Mouse (Mus musculus) T-helper 17 cell (primary cell): ENCODE measurements around the gene Myo1h.

Source experiments
- in situ Hi-C, 2 experiments: fragments of 300-600 bp; cut with MboI, MseI; formaldehyde crosslinking; loops; 1 replicate in 1 of 2; 2 replicates in 1 of 2; pipeline ENCODE4 v1.15.1; 2025; ENCODE audit warnings: high pct_unique_total_duplicates in 2 of 2

The Myo1h gene

DNA sequence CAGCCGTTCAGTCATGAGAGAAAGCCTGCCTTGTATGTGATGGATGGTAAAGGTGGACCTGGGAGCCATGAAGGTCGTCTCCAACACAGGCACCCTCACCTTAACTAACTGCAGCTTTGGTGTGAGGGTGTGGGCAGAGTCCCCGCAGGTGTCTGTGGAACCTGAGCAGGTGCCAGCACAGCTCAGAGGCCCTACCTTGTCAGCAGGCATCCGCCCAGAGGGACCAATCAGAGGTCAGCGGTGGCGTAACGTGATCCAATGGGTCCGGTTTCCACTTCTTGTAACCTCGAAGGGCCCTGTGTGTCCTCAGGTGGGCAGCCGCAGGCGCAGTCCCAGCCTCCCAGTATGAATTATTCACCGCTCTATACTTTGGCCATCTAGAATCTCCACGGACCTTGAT is at the start of gene Myo1h:
Gene Myo1h (plus strand): TSS at position 293 of the 400 bp plus-strand sequence.
- in situ Hi-C loops = no loop called here

DNA sequence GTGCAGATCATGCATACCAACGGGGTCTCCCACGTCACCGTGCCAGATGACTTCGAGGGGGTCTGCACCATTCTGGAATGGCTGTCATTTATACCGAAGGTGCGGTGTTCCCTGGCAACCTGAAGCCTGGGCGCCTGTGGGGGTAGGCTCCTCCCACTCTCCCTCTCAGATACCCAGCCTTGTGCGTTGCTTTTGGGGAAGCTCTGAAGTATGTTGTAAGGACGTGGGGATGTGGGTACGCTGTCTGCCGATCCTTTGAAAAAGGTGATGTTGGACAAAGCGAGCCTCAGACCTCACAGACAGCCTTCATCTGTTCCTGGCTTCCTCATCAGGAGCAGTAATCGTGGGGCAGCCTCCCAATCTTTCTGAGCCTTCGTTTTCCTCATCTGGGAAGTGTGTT is 49.2 kb upstream of the Myo1h start:
- in situ Hi-C loops = no loop called here

DNA sequence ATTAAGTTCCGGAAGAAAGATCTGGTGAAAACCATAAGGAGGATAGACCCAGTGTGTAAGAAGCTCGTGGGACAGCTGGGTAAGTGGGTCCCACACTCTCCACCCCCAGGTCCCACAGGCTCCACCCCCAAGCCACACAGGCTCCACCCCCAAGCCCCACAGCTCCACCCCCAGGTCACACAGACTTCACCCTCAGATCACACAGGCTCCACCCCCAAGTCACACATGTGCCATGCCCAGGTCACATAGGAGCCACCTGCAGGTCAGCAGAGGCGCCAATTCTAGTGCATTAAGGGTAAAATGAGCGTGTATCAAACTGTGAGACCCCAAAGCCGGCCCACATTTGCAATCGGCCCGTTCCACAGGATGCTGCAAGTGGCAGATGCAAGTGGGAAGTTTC is 42.5 kb upstream of the Myo1h start:
- in situ Hi-C loops = loop anchor here (5.0 kb wide), 1 partner anchor 61 kb away; no protein-coding TSS in a partner anchor

DNA sequence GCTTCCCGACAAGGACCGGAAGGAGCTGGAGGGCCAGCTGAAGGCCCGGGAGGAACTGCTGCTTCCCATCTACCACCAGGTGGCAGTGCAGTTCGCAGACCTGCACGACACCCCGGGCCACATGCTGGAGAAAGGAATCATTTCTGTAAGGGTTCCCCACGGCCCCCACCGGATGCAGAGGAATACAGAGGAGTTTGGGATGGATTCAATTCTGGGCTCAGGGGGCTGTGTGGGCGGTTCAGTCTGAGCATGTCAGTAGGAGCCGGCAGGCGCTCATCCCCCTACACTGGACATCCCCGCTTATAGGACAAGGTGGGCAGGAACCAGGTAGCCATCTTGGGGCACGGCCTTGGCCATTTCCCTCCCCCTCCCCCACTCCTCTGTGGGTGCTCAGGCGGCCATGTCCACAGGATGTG is 40.8 kb upstream of the Myo1h start:
- in situ Hi-C loops = loop anchor here (5.0 kb wide), 1 partner anchor 59 kb away; no protein-coding TSS in a partner anchor

DNA sequence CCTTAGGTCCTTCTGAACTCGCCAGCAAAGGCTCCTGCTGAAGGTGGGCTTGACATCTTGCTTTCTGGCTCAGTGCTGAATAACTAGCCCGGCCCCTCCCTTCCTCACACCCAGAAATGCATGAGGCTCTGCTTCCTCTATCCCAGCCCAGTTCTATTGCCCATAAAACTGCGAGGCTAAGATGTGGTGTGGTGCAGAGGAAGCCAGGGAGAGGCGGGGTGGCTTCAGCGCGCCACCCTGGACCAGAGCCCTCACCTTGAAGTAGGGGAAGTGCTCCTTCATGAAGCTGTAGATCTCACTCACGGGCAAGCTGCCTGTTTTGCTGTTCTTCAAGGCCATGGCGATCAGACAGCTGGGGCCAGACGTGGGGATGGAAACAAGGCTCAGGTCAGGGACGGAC is 29.5 kb upstream of the Myo1h start:
- in situ Hi-C loops = no loop called here

DNA sequence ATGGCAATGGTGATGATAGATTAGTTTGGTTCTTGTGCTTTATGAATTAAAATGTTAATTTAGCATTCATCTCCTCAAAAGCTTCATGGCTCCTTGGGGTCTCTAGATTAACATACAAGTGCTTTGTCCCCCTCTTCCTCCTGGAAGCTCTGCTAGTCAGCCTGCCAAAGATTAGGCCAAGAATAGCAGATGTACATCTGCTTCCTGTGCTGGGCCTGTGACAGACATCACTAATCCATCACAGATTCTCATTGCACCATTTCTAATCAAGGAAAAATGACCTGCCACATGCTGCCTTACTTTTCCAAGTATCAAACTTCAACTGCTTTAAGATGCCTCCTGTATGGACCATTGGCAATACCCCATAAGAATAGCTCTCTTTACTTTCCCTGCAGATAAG is 27.5 kb upstream of the Myo1h start:
- in situ Hi-C loops = no loop called here

DNA sequence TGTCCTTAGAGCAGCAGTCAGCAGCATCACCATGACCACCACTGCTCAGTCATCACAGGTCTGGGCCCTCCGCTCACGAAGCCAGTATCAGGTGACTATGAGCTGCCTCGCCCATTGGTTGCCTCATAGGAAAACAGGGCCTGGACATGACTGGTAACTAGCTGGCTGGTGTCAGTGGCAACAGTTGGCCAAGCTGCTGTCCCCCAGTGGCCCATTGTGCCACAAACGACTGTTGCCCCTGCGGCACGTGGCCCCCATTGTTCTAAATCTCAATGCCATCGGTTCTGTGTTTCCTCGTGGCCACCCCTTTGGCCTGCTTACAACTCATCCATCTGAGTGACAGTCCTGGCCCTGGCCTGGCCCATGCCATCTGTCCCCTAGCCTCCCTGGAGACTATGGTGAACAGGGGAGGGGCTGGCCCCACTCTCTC is 24.9 kb upstream of the Myo1h start:
- in situ Hi-C loops = no loop called here

DNA sequence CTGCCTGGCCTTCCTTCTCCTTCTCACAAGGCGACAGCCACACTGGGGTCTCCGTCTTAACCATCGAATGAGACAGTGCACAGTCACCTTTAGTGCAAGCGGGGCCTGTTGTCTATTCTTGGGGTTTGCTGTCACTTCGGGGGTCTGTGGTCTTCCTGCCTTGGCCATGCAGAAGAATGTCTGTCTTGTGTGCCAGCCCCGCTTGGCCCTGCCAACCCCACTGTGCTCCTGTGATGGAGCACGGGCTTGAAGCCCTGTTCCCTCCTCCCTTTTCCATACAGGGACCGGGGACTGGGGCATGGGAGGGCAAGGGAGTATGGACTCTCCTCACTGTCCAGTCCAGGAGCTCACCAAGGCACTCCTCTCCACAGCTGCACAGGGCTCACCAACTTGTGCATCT is 24.2 kb upstream of the Myo1h start:
- in situ Hi-C loops = no loop called here

DNA sequence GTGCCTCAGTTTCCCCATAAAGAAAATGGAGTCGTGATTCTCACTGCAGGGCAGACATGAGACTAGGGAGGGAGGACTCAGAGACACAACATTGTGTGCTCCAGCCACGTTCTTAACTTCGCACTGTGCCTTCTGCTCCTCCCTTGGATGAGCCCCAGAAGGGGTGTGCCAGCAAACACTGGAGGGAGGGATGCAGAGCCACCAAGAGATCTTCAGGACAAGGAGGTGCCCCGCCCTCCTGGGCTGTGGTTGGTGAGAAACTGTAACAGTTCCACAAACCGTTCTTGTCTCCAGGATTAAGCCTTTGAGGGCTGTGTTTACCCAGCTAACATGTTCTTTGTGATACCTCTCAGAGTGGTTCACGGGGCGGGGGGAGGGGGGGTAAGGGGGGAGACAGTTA is 20.3 kb upstream of the Myo1h start:
- in situ Hi-C loops = no loop called here

DNA sequence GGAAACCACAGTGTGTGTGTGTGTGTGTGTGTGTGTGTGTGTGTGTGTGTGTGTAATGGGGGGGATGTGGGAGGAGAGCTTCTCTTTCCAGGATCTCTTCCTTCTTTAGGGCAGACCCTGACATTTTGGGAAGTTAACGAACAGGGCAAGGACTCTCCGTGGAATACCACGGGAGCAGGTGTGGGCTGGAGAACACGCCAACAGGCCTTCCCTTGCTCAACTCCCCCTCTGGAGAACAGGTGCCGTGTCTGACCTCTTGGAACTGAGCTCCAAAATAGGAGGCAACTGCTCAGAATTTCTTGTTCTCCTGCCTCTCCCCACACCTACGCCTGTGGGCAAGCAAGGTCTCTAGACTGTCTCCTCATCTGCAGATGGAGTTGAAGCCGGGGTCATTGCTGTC is 19.5 kb upstream of the Myo1h start:
- in situ Hi-C loops = no loop called here

DNA sequence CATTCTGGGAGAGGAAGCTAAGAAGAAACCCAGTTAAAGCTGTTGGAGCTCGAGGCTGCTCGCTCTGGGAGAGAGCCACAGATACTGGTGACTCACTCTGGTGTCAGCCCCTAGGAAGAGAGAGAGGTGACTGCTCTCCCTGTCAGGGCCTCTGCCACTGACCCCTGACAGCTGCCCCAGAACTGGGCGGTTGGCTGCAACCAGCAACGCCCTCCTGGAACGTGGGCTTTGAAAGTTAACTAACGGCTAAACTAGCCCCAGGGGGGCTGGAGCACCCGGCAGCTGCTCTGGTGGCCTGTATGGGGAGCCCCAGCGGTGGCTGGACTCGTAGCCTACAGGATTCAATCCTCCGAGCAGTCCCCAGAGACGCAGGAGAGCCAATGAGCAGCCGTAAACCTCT is 19.0 kb upstream of the Myo1h start:
- in situ Hi-C loops = no loop called here

DNA sequence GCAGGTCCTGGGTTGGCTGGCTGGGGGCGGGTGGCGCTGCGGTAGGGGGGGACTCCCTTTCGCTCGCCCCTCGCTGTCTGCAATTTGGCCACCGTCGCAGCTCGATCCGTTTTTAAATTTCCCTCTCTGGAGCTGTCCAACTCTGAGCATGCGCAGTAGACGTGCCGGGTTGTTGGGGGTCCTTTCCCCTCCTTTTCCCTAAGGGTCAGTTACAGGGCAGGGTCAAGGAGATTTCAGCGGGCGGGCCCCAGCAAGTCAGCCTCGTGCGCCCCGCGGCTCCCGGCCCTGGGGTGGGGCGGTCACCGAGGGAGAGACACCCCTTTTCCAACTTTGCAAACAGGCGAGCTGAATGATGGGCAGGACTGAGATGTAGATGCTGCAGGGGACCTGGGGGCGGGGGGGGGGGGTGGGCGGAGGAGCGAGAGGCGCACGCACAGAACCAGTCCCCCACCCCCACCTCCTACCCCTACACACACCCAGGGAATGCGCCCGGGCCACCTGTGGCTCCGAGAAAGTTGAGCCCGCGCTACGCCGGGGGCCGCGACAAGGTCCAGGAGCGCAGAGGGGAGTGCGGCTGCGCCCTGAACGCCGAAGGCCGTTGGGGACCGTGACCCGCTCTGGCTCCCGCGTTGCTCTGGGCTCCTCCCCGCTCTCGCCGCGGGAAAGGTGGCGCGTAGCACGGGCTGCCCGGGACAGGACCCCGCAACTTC is 15.1 kb upstream of the Myo1h start, which contains the start of gene Foxn4:
Gene Foxn4 (minus strand): TSS at position 115 of the 710 bp plus-strand sequence.
- in situ Hi-C loops = no loop called here

DNA sequence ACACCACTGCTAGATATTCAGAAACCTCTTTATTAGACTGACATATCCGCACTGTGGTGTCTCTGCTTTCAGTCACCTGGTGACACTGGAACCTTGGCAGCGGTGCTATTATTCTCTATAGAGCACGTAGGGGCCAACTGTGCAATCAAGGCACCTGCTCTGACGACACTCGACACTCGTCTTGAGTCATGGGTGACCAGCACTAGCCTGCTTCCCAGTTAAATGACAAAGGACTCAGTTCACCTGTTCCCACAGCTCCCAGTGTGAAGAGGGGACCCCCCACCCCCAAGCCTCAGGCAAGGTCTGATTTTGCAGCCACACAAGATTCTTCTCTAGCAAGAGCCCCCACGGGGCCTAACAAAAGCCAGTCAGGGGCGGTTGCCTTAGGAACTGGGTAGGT is 13.6 kb upstream of the Myo1h start:
- in situ Hi-C loops = no loop called here

DNA sequence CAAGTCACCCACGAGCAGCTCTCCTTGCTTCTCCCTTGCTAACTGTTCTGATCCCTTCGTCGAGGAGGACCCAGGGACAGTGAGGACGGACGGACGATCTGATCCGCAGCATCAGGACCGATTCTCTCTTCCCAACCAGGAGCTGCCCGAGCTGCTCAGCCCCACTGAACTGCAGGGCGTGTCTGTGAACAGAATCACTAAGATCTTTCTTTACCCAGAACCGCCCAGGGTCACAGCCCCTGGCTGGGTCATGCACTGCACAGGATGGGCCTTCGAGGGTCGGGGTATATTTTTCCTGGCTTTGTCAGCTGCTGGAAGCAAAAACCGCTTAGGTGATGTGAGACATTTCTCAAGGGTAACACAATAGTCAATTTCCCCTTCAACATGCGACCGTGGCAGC is 13.0 kb upstream of the Myo1h start:
- in situ Hi-C loops = no loop called here

DNA sequence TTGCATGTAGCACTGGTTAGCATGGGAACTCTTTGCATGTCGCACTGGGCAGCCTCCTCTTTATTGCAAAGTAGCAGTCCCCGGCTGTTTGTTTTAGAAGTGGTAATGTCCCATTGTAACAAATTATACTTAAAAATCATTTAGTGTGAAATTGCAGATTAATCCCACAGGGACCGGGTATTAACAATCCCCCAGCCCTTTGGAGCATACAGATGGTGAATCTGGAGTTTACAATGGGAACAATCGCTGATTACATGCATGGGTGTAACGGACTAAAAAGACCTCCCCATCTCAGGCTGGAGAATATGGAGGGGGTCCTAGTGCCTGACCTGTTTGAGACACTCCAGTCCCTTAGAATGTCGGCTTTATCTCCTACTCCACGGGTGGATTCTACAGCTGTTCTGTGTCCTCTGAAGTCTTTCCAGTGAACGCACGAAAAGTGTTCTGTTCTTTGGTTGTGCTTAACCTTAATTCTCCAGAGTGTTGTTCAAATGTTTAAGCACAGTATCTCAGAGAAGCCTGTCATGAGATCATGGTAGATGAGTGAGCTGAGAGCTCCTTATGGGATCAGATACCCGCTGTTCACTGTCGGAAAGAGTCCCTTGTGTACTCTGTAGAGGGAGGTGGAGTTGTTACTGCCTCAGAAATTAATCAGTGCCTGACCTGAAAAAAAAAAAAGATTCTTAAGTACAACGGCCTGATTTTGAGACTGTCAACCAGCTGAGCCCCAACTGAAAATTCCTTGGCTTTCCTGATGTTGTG is 9.4 kb upstream of the Myo1h start:
- in situ Hi-C loops = no loop called here

DNA sequence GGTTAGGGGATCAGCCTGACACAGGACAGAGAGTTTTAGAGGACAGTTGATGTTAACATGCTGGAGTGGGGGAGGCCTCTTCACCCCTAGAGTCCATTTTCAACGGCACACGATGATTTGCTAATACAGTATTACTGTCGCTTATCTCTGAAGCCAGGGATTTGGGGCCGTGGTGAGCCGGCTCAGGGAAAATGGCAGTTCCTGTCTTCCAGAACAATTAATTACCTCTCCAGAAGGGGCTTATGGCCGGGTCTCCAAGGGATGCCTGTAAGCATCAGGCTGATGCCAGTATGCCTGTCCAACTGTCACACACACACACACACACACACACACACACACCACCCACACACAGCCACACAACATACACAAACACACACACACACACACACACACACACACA is 6.6 kb upstream of the Myo1h start:
- in situ Hi-C loops = no loop called here

DNA sequence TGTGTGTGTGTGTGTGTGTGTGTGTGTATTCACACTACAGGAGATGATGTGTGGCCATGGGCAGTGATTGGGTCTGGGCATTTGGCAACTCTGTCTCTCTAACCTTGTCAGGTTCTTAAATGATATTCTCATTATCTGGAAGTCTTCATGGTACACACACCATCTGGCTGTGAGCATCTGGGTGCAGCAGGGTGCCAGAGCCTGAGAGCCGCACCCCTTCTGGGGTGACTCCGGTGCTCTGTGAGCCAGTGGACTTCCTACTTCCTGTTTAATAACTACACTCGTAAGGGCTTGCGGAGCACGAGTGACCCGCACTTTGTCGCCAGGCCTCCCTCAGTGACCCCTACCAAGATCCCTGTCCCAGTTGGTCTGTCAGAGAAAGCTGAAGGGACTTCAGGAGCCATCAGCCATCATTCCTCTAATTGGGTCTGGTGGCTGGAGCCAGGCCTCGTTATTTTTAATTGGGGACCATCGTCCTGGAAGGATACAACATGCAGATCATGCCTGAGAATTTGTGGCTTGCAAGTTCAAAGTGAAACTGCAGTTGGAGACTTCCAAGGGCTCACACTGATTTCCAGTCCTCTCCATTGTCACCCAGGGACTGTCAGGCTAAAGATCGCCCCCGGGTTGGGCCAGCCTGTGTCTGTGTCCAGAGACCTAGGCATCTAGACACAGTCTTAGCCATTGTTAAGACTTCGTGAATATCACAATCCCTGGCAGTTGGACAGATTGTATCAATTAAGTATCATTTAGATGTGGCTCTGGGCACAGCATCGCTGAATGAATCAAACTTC is 4.2 kb upstream of the Myo1h start:
- in situ Hi-C loops = no loop called here

DNA sequence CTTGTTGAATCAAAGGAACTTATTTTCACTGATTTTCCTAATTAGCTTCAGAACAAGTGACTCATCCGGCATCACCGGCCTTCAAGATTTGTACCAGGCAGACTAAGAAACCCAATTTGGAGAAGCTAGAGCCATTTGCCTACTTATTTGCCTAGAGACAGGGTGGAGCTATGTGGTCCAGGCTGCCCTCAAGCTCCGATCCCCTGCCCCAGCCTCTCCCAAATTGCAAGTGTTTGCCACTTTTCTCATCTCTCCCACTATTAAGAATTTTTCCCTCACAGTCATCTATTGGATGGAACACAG is 3.6 kb upstream of the Myo1h start:
- in situ Hi-C loops = no loop called here

DNA sequence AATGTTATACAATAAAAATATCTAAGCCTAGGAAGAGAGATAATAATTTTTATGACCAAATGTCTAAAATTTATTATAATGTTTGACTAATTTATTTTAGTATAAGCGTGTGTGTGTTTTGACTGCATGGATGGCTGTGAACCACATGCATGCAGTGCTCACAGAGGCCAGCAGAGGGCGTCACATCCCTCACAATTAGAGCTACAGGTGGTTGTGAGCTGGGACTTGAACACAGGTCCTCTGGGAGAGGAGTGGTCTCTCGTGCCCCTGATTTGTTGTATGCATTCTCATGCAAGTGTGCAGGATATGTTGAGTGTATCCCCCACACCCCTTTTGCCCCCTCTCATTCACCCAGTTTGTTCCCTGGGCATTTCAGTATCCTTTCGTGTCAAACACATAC is 2.9 kb upstream of the Myo1h start:
- in situ Hi-C loops = no loop called here

DNA sequence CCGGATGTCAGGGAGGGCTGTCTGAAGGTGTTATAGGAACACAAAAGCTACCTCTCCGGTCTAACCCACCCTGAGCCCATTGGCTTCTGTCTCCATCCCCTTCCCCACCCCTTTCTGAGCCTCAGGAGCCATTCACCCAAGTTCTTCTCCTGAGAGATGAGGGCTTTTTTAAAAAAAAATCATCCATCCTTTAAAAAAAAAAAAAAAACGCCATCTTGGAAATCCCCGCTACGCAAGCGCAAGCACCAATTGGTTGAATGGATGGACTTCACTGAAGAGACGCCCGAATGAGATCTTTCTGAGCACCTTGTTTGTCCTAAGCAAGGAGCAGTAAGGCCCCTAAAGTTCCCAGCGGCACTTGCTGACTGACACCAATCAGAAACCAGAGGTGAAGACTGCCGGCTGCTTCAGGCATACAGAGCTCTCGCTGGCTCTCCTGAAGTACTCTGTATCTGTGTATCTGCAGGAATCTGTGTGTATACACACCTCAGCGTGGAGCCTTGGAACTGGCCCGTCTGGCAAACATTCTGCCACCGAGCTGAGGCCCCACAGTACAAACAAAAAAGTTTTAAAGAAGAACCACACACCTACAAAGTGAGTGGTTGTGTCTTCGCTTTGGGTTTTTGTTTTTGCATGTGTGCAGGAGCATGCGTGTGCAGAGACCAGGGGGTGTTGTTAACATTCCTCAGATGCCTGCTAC is 1.9 kb upstream of the Myo1h start:
- in situ Hi-C loops = no loop called here

DNA sequence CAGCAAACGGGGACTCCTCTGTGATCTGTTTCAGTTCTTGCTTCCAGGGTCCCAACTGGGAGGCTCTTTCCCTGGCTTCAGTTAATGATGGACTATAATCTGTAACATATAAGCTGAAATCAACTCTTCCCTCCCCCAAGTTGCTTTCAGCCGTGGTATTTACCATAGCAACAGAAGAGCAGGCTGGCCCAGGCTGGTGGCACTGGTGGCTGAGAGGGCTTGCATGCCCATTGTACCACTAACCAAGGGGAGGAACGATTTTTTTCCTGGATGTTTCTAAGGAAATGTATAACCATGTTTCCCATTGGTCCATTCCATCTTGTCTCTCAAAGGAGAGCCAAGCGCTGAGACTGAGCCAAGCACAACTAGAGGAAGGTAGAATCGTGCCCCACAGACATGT is 570 bp upstream of the Myo1h start:
- in situ Hi-C loops = no loop called here

DNA sequence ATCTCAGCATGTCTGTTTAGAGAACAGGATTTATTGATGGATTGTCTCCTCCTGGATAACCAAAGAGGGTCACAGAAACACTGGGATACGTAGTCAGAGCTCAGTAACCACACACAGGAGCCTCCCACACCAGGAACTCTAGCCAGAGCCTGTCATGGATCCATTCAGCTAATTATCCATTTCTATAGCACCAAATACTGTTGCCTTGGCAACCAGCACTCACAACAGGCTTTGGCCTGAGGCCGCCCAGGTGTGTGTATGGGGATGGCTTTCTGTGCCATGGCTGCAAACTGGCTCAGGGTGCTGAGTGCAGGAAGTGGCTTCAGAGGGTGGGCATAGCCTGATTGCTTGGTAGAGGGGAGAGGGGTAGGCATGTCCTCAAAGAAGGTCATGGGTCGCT is 1.0 kb downstream of the Myo1h start:
- in situ Hi-C loops = no loop called here
